Mouse (Mus musculus): ENCODE data around the gene Fam49a.

DNA sequence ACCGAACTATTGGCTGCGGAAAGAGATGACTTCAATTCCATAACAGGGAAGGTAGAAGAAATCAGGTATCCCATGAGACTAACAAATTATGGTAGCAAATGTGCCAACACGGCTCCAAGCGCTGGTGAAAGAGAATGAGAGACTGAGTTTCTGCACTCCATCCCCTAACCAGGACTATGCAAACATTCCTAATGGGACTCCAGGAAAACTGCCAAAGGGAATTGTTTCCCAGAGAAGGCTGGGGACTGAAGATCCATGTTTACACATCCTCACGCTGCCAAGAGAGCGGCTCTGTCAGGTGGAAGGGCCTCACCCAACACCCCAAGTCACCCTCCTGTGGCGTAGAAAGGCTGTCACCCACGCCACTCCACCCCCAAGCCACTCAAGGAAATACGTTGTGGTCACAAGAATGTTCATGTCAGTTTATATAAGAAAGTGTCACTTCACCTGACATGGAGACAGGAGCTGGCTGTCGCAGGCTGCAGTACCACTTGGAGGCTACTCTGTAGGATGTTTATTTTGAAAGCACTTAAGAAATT is 92.2 kb downstream of the Fam49a start:
- TF ChIP-seq POLR2A (IDR thresholded peaks at IDR 0.05; ENCODE audit: borderline replicate concordance, extremely low read depth, insufficient read depth, insufficient read length, poor library complexity, severe bottlenecking) (no peak), CTCF (IDR thresholded peaks at IDR 0.05; ENCODE audit: borderline replicate concordance, extremely low read depth, insufficient read depth, insufficient read length) (no peak)
